Mouse (Mus musculus): ENCODE results near the gene Ino80d. TPM values are rescaled to one million over a fixed set of nuclear protein-coding genes. Genes with fewer than 3 reads are reported as not detected.
A peak's percentile ranks its signal among the peaks of the same experiment; 100 is the strongest.

Ino80d gene
- total and polyA plus RNA-seq, 3 experiments = 6.5 to 18.4 (median 16.6) TPM

- Histone ChIP-seq H3K36me3 (ENCODE audit: control insufficient read depth, insufficient read depth, low read length) (peaks cover 5% of the 10 kb centered on the region), H3K4me3 (peak overlapping the region; percentile 98), H3K79me2 (replicated peaks; ENCODE audit: control insufficient read depth, insufficient read depth, low read length) (peaks cover 11% of the 10 kb centered on the region), H3K9ac (ENCODE audit: low read depth, low read length) (peak overlapping the region; percentile 100), H3K4me1 (ENCODE audit: control insufficient read depth, insufficient read depth, low read length) (peaks cover 16% of the 10 kb centered on the region), H3K27ac (peak overlapping the region; percentile 99), H3K27me3 (ENCODE audit: control insufficient read depth, insufficient read depth, low read length) (no peaks in the 10 kb centered on the region)
- TF ChIP-seq CTCF (IDR thresholded peaks at IDR 0.05) (no peak), POLR2A (IDR thresholded peaks at IDR 0.05; ENCODE audit: insufficient read depth, low read depth, low read length) (no peak), EP300 (IDR thresholded peaks at IDR 0.05; ENCODE audit: insufficient read depth, low read depth, low read length) (no peak)
- intact Hi-C loops (cut with DNase I) = no loop called here
- 40% methylated on average over 8 of the region's 8 CpGs for WGBS
- no peak for DNase-seq
These were observed 2.2 kb downstream of the Ino80d start for GRCm38 (mm10) chr1:63112151-63112864.

GRCm38 (mm10) chr1:63110536-63111285 is 3.8 kb downstream of the Ino80d start:
- intact Hi-C loops (cut with DNase I) = no loop called here
- TF ChIP-seq CTCF (IDR thresholded peaks at IDR 0.05) (peak; percentile 51), POLR2A (IDR thresholded peaks at IDR 0.05; ENCODE audit: insufficient read depth, low read depth, low read length) (no peak), EP300 (IDR thresholded peaks at IDR 0.05; ENCODE audit: insufficient read depth, low read depth, low read length) (no peak)
- Histone ChIP-seq H3K4me1 (ENCODE audit: control insufficient read depth, insufficient read depth, low read length) (peaks cover 12% of the 10 kb centered on the region), H3K27ac (no peak overlapping the region), H3K36me3 (ENCODE audit: control insufficient read depth, insufficient read depth, low read length) (no peaks in the 10 kb centered on the region; the same call in none of the 2 replicates), H3K79me2 (replicated peaks; ENCODE audit: control insufficient read depth, insufficient read depth, low read length) (peaks cover 4% of the 10 kb centered on the region), H3K27me3 (ENCODE audit: control insufficient read depth, insufficient read depth, low read length) (no peaks in the 10 kb centered on the region), H3K4me3 (no peak overlapping the region), H3K9ac (ENCODE audit: low read depth, low read length) (no peak overlapping the region)
- DNase-seq = no peak
- 53% methylated on average over 7 of the region's 7 CpGs for WGBS

- DNase-seq = no peak
- TF ChIP-seq POLR2A (IDR thresholded peaks at IDR 0.05; ENCODE audit: insufficient read depth, low read depth, low read length) = no peak
- TF ChIP-seq CTCF (IDR thresholded peaks at IDR 0.05) = no peak
- no peak for TF ChIP-seq EP300 (IDR thresholded peaks at IDR 0.05; ENCODE audit: insufficient read depth, low read depth, low read length)
- Histone ChIP-seq H3K4me3 (no peak overlapping the region), H3K27me3 (ENCODE audit: control insufficient read depth, insufficient read depth, low read length) (no peaks in the 10 kb centered on the region), H3K4me1 (ENCODE audit: control insufficient read depth, insufficient read depth, low read length) (peaks cover 14% of the 10 kb centered on the region), H3K79me2 (replicated peaks; ENCODE audit: control insufficient read depth, insufficient read depth, low read length) (peaks cover 5% of the 10 kb centered on the region), H3K9ac (ENCODE audit: low read depth, low read length) (peak overlapping the region; percentile 42), H3K27ac (no peak overlapping the region), H3K36me3 (ENCODE audit: control insufficient read depth, insufficient read depth, low read length) (no peaks in the 10 kb centered on the region; the same call in none of the 2 replicates)
- intact Hi-C loops (cut with DNase I) = no loop called here
- 53% methylated on average over 6 of the region's 6 CpGs for WGBS
These were observed 6.7 kb downstream of the Ino80d start for GRCm38 (mm10) chr1:63107614-63108327.

GRCm38 (mm10) chr1:63102758-63103451 is 11.6 kb downstream of the Ino80d start:
- Histone ChIP-seq H3K4me3 (no peak overlapping the region), H3K36me3 (ENCODE audit: control insufficient read depth, insufficient read depth, low read length) (no peaks in the 10 kb centered on the region; the same call in none of the 2 replicates), H3K27ac (no peak overlapping the region), H3K27me3 (ENCODE audit: control insufficient read depth, insufficient read depth, low read length) (no peaks in the 10 kb centered on the region), H3K9ac (ENCODE audit: low read depth, low read length) (no peak overlapping the region), H3K79me2 (replicated peaks; ENCODE audit: control insufficient read depth, insufficient read depth, low read length) (peaks cover 8% of the 10 kb centered on the region), H3K4me1 (ENCODE audit: control insufficient read depth, insufficient read depth, low read length) (peaks cover 7% of the 10 kb centered on the region)
- 50% methylated on average over 12 of the region's 12 CpGs for WGBS
- no peak for TF ChIP-seq POLR2A (IDR thresholded peaks at IDR 0.05; ENCODE audit: insufficient read depth, low read depth, low read length)
- intact Hi-C loops (cut with DNase I) = no loop called here
- DNase-seq = no peak

GRCm38 (mm10) chr1:63100196-63100595 is 14.3 kb downstream of the Ino80d start:
- H3K36me3 ChIP-seq (ENCODE audit: control insufficient read depth, insufficient read depth, low read length) = peaks cover 2% of the 10 kb centered on the region
- WGBS = 94% methylated on average over 8 of the region's 8 CpGs

More at GRCm38 (mm10) chr1:63100196-63100595, 14.3 kb downstream of the Ino80d start:
- Histone ChIP-seq H3K27ac (no peak overlapping the region), H3K4me3 (no peak overlapping the region), H3K4me1 (ENCODE audit: control insufficient read depth, insufficient read depth, low read length) (peaks cover 3% of the 10 kb centered on the region; the same call in 1 of the 2 replicates), H3K9ac (ENCODE audit: low read depth, low read length) (no peak overlapping the region), H3K79me2 (replicated peaks; ENCODE audit: control insufficient read depth, insufficient read depth, low read length) (peaks cover 7% of the 10 kb centered on the region; the same call in 1 of the 2 replicates), H3K27me3 (ENCODE audit: control insufficient read depth, insufficient read depth, low read length) (no peaks in the 10 kb centered on the region)
- TF ChIP-seq EP300 (IDR thresholded peaks at IDR 0.05; ENCODE audit: insufficient read depth, low read depth, low read length) (no peak), POLR2A (IDR thresholded peaks at IDR 0.05; ENCODE audit: insufficient read depth, low read depth, low read length) (no peak), CTCF (IDR thresholded peaks at IDR 0.05) (no peak)
- intact Hi-C loops (cut with DNase I) = no loop called here
- DNase-seq = no peak

Measured in heart, adult 2 months (tissue).